Comparison of ENCODE assay signal across 8 mouse cellular contexts in genomic region chr2:70823926-70824800, GRCm38 (mm10). TPM values are rescaled to one million over a fixed set of nuclear protein-coding genes. Genes with fewer than 3 reads are reported as not detected.
DNase-seq lines count a peak whose midpoint lies in the region; ATAC-seq and TF ChIP-seq lines count a peak whose summit lies in the region.

No protein-coding gene starts in this region.

- peak overlapping the region; percentile 99 for H3K4me3 ChIP-seq in erythroblast, embryonic 14.5 days (replicated peaks)
- H3K4me3 ChIP-seq in C2C12 (ENCODE audit: insufficient read depth, poor library complexity, severe bottlenecking): peak overlapping the region; percentile 69
- peak overlapping the region; percentile 86 for H3K4me3 ChIP-seq in heart, postnatal 0 days (ENCODE audit: low read depth, low read length)
- peak overlapping the region; percentile 88 for H3K4me3 ChIP-seq in limb, embryonic 14.5 days (replicated peaks; ENCODE audit: low read length)

- H3K79me3 ChIP-seq in C2C12 (ENCODE audit: low read depth): peaks cover 52% of the 10 kb centered on the region

- peak overlapping the region; percentile 80 for H3K4me2 ChIP-seq in heart, postnatal 0 days (ENCODE audit: low read depth, low read length)
- peak overlapping the region; percentile 78 for H3K4me2 ChIP-seq in limb, embryonic 14.5 days (replicated peaks; ENCODE audit: low read depth, low read length, severe bottlenecking)

- peaks cover 60% of the 10 kb centered on the region for H3K4me1 ChIP-seq in erythroblast, embryonic 14.5 days (ENCODE audit: control insufficient read depth)
- H3K4me1 ChIP-seq in heart, postnatal 0 days (ENCODE audit: control insufficient read depth, insufficient read depth): peaks cover 8% of the 10 kb centered on the region; the same call in 1 of the 2 replicates
- H3K4me1 ChIP-seq in limb, embryonic 14.5 days (ENCODE audit: control insufficient read depth, insufficient read depth, low read length): peaks cover 6% of the 10 kb centered on the region

- DNase-seq in c-Kit-positive CD71-positive TER-119-positive erythroid progenitor cells, embryonic 14.5 days (ENCODE audit: low spot score): peak; percentile 59
- DNase-seq in heart, postnatal 0 days (ENCODE audit: low spot score): peak; percentile 71
- peak; percentile 58 for DNase-seq in limb, embryonic 14.5 days (ENCODE audit: low spot score)
- DNase-seq in naive thymus-derived CD4-positive, alpha-beta T cell, adult 2 months (ENCODE audit: low read depth): peak; percentile 80
- DNase-seq in gastrocnemius, adult 8-10 months (ENCODE audit: low spot score in 2 of 2): no peak

- peak overlapping the region; percentile 99 for H3ac ChIP-seq in C2C12 (ENCODE audit: control insufficient read depth, insufficient read length, low read depth)

- no peaks in the 10 kb centered on the region for H3K9me3 ChIP-seq in erythroblast, embryonic 14.5 days (ENCODE audit: control insufficient read depth, low read length)
- no peaks in the 10 kb centered on the region for H3K9me3 ChIP-seq in heart, postnatal 0 days (replicated peaks; ENCODE audit: control insufficient read depth, low read length)
- no peaks in the 10 kb centered on the region for H3K9me3 ChIP-seq in limb, embryonic 14.5 days (ENCODE audit: control insufficient read depth, low read length)

- no peak for TF ChIP-seq CTCF in C2C12 (IDR thresholded peaks at IDR 0.05; ENCODE audit: control insufficient read depth, insufficient read depth, insufficient read length)
- peak; percentile 67 for TF ChIP-seq CTCF in heart, postnatal 0 days (IDR thresholded peaks at IDR 0.05; ENCODE audit: low read depth)

- H3K27ac ChIP-seq in heart, postnatal 0 days (ENCODE audit: low read depth): peak overlapping the region; percentile 98
- peak overlapping the region; percentile 100 for H3K27ac ChIP-seq in limb, embryonic 14.5 days (replicated peaks; ENCODE audit: low read depth, low read length)

- no peak for TF ChIP-seq EP300 in heart, postnatal 0 days (IDR thresholded peaks at IDR 0.05; ENCODE audit: low read depth)

- H3K79me2 ChIP-seq in C2C12 (ENCODE audit: control insufficient read depth, insufficient read depth): peaks cover 59% of the 10 kb centered on the region

- no peaks in the 10 kb centered on the region for H3K27me3 ChIP-seq in erythroblast, embryonic 14.5 days (ENCODE audit: control insufficient read depth)
- no peaks in the 10 kb centered on the region for H3K27me3 ChIP-seq in C2C12 (ENCODE audit: control insufficient read depth, insufficient read depth, insufficient read length)
- no peaks in the 10 kb centered on the region for H3K27me3 ChIP-seq in heart, postnatal 0 days (ENCODE audit: control insufficient read depth, insufficient read depth, low read length)
- no peaks in the 10 kb centered on the region for H3K27me3 ChIP-seq in limb, embryonic 14.5 days (ENCODE audit: control insufficient read depth, insufficient read depth, low read length)

- no peak for TF ChIP-seq POLR2A in limb, embryonic 14.5 days (IDR thresholded peaks at IDR 0.05; ENCODE audit: borderline replicate concordance, extremely low read depth, insufficient read depth, insufficient read length)

- peaks cover 26% of the 10 kb centered on the region for H3K36me3 ChIP-seq in erythroblast, embryonic 14.5 days (ENCODE audit: control insufficient read depth)
- H3K36me3 ChIP-seq in C2C12 (ENCODE audit: control insufficient read depth, insufficient read depth): no peaks in the 10 kb centered on the region
- no peaks in the 10 kb centered on the region for H3K36me3 ChIP-seq in heart, postnatal 0 days (replicated peaks; ENCODE audit: control insufficient read depth, insufficient read depth, low read length)
- H3K36me3 ChIP-seq in limb, embryonic 14.5 days (ENCODE audit: control insufficient read depth, insufficient read depth, low read length): no peaks in the 10 kb centered on the region

- no peak for ATAC-seq in erythroblast, adult 5-6 weeks (replicated peaks; ENCODE audit: low FRiP score, poor library complexity, severe bottlenecking)
- ATAC-seq in heart, postnatal 0 days (ENCODE audit: insufficient read depth, low read depth): no peak
- ATAC-seq in limb, embryonic 14.5 days (ENCODE audit: low FRiP score, low read depth): no peak; the same call in 1 of the 2 replicates

- under 1% methylated on average over 27 of the region's 27 CpGs for WGBS in heart, postnatal 0 days
- WGBS in limb, embryonic 14.5 days: 1% methylated on average over 27 of the region's 27 CpGs

- peak overlapping the region; percentile 95 for H3K9ac ChIP-seq in heart, postnatal 0 days (replicated peaks; ENCODE audit: low read depth, low read length)
- H3K9ac ChIP-seq in limb, embryonic 14.5 days (ENCODE audit: low read depth, low read length, severe bottlenecking): peak overlapping the region; percentile 99

TF ChIP-seq in C2C12, 6 proteins besides CTCF, POLR2A, EP300 and RAD21:
- TF ChIP-seq CEBPB (IDR thresholded peaks at IDR 0.05; ENCODE audit: low read depth): no peak
- TF ChIP-seq MYOG (IDR thresholded peaks at IDR 0.05; ENCODE audit: control insufficient read depth, extremely low read depth, insufficient read length): no peak
- no peak for TF ChIP-seq FOSL1 (IDR thresholded peaks at IDR 0.05; ENCODE audit: insufficient read depth, low read length, poor library complexity, severe bottlenecking)
- TF ChIP-seq MYOD1 (IDR thresholded peaks at IDR 0.05; ENCODE audit: control insufficient read depth, insufficient read length, low read depth): no peak
- TF ChIP-seq MAX (IDR thresholded peaks at IDR 0.05): no peak
- no peak for TF ChIP-seq USF1 (IDR thresholded peaks at IDR 0.05; ENCODE audit: low read depth)

RNA-seq across cellular contexts. Expression of gene Tlk1, which starts 1.4 kb away (rescaled TPM):
- polyA plus RNA-seq in erythroblast, embryonic 14.5 days (2012): 3.3 and 4.5 TPM in 2 replicates
- 58.6 and 84.4 TPM in 2 replicates for total RNA-seq in erythroblast, adult 5-6 weeks (2015; ENCODE audit: low replicate concordance)
- total RNA-seq in erythroblast, adult 5-6 weeks (2017; ENCODE audit: low replicate concordance): 59.6 and 75.0 TPM in 2 replicates
- polyA plus RNA-seq in C2C12 (2012; fragmentation: generic; extraction: Trizol): 8.1 TPM
- total RNA-seq in heart, postnatal 0 days (2014; rRNA removed; ENCODE audit: low replicate concordance): 24.7 and 32.6 TPM in 2 replicates
- polyA plus RNA-seq in heart, postnatal 0 days (2015; fragmentation: Nextera tagmentation; extraction: Ambion mirVana): 16.6 and 17.9 TPM in 2 replicates
- 29.0 and 34.1 TPM in 2 replicates for polyA plus RNA-seq in limb, embryonic 14.5 days (2012; rRNA removed)
- 39.1 and 47.6 TPM in 2 replicates for polyA plus RNA-seq in limb, embryonic 14.5 days (2014; fragmentation: Nextera tagmentation; extraction: Ambion mirVana)
- total RNA-seq in gastrocnemius, adult 8-10 months (2022): 10 to 100 TPM; 37.8 to 44.5 (median 40.8) TPM

Comparison
In these comparisons a context has a peak if more than half of its experiments do, and no peak if none do; other contexts are left out.
1. DNase-seq: peak in c-Kit-positive CD71-positive TER-119-positive erythroid progenitor cells, embryonic 14.5 days (single experiment), heart, postnatal 0 days (single experiment), limb, embryonic 14.5 days (single experiment) and naive thymus-derived CD4-positive, alpha-beta T cell, adult 2 months (single experiment); none in gastrocnemius, adult 8-10 months (0 of 2).
2. Peak in every context shown above with its lines, with median percentiles within 50 percentile points of each other: H3K4me3 ChIP-seq.